Mouse (Mus musculus): Measurements from ENCODE around the gene Mtmr3.
"Not testable (repeated sequence)": the region's sequence is repeated elsewhere in the genome, so short reads cannot be mapped to it uniquely, and the experiment has no call there.

Mtmr3 gene

GRCm38 (mm10) chr11:4599916-4600315 is 5.3 kb upstream of the Mtmr3 start:
- no peak for DNase-seq

- no peak for DNase-seq
These were observed 3.7 kb upstream of the Mtmr3 start for GRCm38 (mm10) chr11:4598411-4598810.

GRCm38 (mm10) chr11:4593849-4594607 is 635 bp downstream of the Mtmr3 start:
- peak; percentile 37 to 74 for DNase-seq

- DNase-seq, result no peak
These were observed 1.2 kb downstream of the Mtmr3 start for GRCm38 (mm10) chr11:4593491-4593848.

- no peak for DNase-seq
These were observed 2.9 kb downstream of the Mtmr3 start for GRCm38 (mm10) chr11:4591811-4592210.

- DNase-seq, result peak; percentile 68 to 75
These were observed 16.0 kb downstream of the Mtmr3 start for GRCm38 (mm10) chr11:4578682-4579081.

GRCm38 (mm10) chr11:4577079-4577478 is 17.6 kb downstream of the Mtmr3 start:
- no peak for DNase-seq

GRCm38 (mm10) chr11:4576090-4576732 is 18.5 kb downstream of the Mtmr3 start:
- DNase-seq, result not testable (repeated sequence)

GRCm38 (mm10) chr11:4571491-4571901 is 23.2 kb downstream of the Mtmr3 start:
- no peak for DNase-seq

GRCm38 (mm10) chr11:4566333-4566732 is 28.3 kb downstream of the Mtmr3 start:
- no peak for DNase-seq

GRCm38 (mm10) chr11:4565545-4565944 is 29.1 kb downstream of the Mtmr3 start:
- DNase-seq, result no peak

- no peak for DNase-seq
These were observed 41.2 kb downstream of the Mtmr3 start for GRCm38 (mm10) chr11:4553274-4554063.

- DNase-seq, result no peak
These were observed 47.1 kb downstream of the Mtmr3 start for GRCm38 (mm10) chr11:4547569-4547968.

- DNase-seq, result peak in 1 of 2 experiments; percentile 13
These were observed 48.7 kb downstream of the Mtmr3 start for GRCm38 (mm10) chr11:4545976-4546375.

GRCm38 (mm10) chr11:4545401-4545800 is 49.3 kb downstream of the Mtmr3 start:
- DNase-seq, result no peak

- DNase-seq, result not testable (repeated sequence)
These were observed 50.1 kb downstream of the Mtmr3 start for GRCm38 (mm10) chr11:4544627-4544921.

GRCm38 (mm10) chr11:4543746-4544626 is 50.7 kb downstream of the Mtmr3 start:
- DNase-seq, result no peak

- DNase-seq, result no peak
These were observed 51.6 kb downstream of the Mtmr3 start for GRCm38 (mm10) chr11:4543040-4543551.

- DNase-seq, result no peak
These were observed 58.0 kb downstream of the Mtmr3 start for GRCm38 (mm10) chr11:4536645-4537044.

- no peak for DNase-seq
These were observed 67.5 kb downstream of the Mtmr3 start for GRCm38 (mm10) chr11:4527132-4527531.

- peak in 1 of 2 experiments; percentile 15 for DNase-seq
These were observed 72.5 kb downstream of the Mtmr3 start for GRCm38 (mm10) chr11:4522142-4522664.

GRCm38 (mm10) chr11:4518981-4519380 is 75.7 kb downstream of the Mtmr3 start:
- DNase-seq, result no peak

Measured in kidney, postnatal 36 days (tissue).